Mouse (Mus musculus) heart, adult 11 months (tissue): Measurements from ENCODE around the gene Tmem239.

Experiments
- DNase-seq: peaks from one replicate; pipeline ENCODE4 v3.0.0; 2022

The Tmem239 gene

DNA sequence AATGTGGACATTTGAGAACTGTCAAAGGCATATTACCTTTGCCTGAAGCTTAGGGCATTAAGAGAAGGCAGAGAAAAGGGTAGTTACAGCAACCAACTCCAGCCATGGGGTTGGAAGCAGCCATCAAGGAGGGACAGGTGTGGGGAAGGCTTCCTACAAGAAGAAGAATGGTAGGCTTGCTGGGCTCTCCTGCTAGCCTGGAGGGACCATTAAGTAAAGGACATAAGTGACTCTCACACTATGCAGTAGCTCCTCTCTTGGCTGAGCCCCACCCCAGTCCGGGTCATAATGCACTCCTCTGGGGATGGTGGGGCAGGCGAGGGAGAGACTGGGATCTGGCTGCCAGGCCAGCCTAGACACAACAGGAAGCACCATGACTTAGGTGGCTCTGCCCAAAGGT, at the start of gene Tmem239:
Tmem239 (plus strand) TSS at position 301 of the 400 bp plus-strand sequence.
- DNase-seq, result no peak

DNA sequence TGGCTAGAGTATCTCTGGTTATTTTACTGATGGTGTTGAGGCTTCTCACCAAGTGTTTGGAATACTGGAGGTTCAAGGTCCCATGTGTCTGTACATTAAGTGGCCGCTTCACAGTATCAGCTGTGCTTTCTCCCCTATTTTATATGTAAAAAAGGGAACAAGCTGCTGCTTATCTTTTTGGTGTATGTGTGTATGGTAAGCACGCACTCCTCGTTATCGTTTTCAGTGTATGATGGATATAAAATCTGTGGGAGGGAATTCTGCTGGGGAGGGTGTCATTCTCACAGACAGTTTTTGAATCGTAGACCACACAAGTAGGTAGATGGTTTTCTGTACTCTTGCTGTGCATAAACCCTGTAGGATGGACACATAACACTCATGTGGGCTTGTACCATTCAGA, 48.7 kb upstream of the Tmem239 start:
- DNase-seq, result no peak

DNA sequence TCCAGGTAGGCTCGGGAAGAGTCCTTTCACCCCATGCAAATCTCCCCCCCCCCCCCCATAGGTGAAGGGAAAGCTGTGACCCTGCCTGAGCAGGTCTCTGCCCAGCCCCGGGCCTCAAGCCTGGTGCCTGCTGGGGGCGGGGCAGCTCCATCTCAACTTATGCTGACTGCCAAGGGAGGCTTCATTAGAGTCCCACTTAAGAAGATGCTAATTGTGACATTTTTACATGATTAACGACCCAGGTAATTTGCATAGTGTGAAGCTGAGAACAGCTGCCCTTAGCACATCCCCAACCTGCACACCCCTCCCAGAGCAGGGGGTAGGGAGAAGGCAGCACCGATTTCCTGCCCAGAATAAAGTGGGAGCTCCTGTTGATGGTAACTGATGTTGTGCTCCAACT, 47.4 kb upstream of the Tmem239 start:
- DNase-seq, result peak; percentile 58

DNA sequence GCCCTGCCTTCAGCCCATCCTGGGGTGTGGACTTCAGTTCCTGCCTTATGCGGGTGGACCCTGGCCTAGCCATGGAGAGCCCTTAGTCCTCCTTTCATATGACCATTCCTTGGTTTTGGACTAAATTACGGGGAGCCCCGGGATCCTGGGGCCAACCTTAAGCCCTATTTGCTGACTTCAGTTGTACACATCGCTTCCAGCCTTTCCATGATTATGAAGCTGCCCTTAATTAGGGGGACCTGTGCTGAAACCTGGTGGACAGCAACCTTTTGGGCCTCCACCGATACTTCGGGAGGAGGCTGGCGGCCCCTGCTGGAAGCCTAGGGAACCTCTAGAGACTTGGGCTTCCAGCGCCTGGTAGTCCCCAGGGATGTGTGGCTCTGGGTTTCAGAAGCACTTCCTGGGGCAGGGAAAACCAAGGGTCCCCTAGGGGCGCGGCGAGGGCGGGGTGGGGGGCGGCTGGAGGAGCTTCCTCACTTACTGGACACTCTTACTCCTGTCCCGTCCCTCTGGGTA, 43.7 kb upstream of the Tmem239 start:
- peak; percentile 60 for DNase-seq

DNA sequence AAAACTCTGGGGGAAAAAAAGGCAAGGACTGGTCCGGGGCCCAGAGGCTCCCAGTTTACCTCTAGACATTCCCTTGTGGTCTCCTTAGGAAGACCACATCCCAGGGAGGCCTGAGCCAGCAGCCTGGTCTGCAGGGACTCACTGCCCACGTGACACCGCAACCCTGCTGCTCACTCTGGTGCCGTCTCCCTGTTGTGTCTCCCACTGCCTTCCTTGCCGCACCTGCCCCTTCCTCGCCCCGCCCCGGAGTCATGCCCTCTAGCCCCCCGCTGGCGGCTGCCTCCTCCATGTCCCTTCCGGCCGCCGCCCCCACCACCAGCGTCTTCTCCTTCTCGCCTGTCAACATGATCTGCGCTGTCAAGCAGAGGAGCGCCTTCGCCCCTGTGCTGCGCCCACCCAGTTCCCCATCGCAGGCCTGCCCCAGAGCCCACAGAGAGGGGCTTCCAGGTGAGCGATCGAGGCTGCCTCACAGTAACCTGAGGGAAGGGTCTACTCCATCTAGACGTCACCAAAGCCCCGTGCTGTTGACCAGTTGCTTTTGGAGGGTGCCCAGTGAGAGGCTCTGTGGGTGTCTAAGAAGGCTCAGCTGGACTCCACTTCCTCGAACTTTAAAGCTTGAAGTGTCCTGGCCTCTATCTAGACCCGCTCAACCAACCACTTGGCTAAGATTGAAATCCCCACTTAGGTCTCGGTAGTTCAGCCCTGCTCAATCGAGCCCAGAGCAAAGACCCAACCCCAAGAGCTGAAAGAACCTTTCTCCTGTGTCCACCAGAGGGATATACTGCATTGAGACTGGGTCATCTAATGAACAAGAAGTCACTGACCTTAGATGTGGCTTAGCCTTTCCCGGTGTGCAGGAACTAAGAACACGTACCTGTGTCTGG, 40.8 kb upstream of the Tmem239 start:
- DNase-seq, result peak; percentile 80

DNA sequence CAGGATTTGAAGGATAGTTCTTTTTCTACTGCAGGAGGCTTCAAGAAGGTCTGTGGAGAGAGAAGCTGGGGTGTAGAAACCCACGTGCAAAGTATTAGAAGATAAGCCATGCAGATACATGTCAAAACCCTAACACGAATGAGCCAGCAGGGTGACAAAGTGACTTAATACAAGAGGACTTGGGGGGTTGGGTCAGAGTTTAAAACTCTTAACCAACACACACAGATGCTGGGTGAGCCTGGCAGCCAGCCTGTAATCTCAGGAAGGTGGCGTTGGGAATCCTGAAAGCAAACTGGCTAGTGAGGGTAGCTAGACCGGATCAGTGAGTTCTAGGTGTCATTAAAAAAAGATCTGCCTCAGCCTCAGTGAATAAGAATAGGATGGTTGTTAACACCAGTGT, 38.9 kb upstream of the Tmem239 start:
- DNase-seq, result peak; percentile 45

DNA sequence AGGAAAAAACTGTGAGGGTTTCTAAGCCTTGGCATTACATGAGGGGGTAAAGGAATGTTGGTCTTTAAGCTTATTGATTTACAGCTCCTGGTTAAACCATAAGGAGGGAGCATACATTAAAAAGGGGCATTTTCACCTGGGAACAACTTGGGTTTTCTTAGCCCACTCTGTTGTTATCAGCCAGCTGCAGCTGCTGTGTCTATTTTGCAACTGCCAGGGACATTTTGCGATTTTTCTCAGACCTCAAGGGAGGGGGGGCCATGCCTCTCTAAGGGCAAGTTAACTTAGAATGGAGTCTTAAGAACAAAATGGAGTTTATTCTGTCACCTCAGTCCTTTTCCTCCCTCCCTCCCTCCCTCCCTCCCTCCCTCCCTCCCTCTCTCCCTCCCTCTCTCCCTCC, 33.3 kb upstream of the Tmem239 start:
- DNase-seq, result peak; percentile 42

DNA sequence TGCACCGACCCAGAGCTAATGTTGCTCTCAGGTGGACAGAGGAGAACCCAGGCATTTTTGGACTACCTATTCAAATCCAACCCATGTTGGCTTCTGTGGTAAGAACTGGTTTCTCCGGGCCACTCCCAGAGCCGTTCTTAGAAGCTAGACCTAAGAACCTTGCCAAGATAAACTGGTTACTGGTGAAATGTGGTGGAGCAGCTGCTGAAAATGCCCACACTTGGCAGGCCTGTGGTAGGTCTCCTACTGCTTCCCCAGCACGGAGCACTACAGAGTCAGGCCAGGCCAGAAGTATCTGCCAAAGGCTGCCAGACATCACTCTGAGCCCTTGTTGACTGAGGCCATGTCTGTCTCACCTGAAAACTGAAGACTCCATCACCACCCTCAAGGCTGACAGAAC, 31.3 kb upstream of the Tmem239 start:
- peak; percentile 75 for DNase-seq

DNA sequence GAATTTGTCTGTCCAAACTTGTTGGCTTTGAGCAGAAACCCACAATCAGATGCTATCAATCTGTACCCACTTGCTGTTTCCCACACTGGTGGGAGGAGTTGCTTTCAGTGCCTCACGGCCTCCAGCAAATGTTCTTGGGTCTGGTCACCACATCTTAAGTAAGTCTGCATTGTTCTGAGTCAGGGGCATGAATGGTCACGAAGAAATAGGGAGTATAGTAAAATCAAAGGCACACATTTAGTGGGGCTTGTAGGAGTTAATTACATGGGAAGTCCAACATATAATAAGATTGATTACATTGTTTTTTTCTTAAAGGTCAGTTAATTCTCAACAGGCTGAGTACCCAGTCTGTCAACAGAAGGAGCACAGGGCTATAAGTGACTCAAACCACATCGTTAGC, 23.1 kb upstream of the Tmem239 start:
- no peak for DNase-seq

DNA sequence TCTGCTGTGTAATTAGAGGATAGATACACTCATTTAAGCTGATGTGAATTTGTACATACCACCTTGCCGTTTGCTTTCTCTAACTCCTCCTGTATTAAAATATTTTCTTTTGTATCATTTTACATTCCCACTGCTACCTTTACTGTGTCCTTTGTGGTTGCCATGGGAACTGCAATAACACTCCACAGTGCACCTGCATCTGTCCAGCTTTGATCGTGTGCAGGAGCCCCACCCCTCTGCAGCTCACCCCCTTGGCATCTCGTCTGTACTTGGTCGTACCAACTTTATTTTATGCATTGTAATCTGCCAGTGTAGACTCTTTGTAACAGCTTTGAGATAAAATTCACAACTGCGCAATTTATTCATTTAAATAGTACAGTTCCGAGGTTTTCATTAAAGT, 22.4 kb upstream of the Tmem239 start:
- peak; percentile 4 for DNase-seq

DNA sequence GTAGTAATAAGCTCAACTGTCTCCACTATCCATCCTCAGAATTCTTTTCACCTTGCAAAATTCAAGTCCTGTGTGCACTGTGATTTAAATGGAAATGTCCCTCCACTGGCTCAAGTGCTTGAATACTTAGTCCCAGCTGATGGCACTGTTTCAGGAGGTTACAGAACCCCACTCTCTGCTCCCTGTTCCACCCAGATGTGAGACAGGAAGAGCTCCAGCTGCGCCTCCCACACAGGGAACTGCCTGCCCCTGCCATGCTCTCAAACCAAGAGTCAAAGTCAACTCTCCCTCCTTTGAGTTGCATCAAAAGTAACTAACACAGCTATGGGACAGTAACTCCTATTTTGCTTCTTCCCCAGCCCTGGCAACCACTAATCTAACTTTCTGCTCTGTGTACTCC, 20.1 kb upstream of the Tmem239 start:
- peak; percentile 57 for DNase-seq

DNA sequence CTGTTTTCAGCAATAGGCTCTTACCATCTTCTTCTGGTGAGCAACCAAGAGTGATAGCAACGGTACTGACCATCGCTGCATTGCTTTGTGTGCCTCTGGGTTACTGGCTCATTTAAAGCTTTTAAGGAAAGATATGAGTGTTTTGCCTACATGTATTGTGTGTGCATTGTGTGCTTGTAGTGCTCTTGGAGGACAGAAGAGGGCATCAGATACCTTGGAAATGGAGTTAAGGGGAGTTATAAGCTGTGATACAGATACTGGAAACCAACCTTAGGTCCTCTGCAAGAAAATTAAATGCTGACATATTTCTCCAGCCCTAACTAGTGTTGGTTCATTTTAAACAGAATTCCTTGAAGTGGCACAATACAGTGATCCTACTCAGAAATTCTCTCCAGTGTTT, 17.5 kb upstream of the Tmem239 start:
- peak; percentile 4 for DNase-seq

DNA sequence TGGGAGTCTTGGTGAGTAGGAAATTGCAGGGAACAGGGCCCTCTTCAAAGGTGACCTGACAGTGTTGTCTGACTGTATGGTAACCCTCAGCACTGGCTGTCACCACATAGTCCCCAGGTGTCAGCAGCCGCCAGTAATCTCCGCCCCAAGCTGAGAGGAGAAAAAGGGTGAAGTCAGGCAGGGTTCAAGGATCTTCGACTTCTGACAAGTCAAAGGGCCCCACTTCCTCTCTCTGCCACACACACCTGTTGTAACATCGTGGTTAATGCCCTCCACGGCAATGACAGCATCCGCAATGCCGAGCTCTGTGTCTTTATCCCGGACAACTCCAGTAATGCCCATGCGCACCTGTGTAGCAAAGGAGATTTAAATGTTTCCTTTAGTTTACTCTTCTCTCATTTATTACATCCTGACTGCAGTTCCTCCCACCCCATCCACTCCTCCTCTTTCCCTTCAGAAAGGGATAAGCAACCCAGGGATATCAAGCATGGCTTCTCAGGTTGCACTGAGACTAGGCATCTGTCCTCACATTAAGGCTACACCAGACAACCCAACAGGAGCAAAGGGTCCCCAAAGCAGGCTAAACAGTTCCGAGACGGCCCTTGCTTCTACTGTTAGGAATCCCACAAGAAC, 15.2 kb upstream of the Tmem239 start:
- DNase-seq, result peak; percentile 64

DNA sequence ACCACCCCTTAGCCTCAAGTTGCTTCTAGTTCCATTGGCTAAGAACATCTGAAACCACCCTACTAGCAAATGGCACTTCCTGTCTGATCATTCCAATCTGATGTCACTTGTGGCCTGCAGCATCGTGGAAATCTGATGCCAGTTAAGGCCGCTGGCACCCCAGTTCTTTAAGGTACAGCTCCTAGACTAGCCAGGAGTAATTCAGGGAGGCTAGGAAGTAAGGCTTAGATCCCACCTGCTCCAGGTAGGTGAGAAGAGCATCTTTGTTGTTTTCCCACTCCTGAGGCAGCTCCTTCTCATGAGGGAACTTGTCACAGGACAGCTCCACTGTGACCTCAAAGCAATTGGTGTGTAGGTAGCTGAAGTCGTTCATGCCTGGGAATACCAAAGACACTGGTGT, 13.4 kb upstream of the Tmem239 start:
- peak; percentile 72 for DNase-seq

DNA sequence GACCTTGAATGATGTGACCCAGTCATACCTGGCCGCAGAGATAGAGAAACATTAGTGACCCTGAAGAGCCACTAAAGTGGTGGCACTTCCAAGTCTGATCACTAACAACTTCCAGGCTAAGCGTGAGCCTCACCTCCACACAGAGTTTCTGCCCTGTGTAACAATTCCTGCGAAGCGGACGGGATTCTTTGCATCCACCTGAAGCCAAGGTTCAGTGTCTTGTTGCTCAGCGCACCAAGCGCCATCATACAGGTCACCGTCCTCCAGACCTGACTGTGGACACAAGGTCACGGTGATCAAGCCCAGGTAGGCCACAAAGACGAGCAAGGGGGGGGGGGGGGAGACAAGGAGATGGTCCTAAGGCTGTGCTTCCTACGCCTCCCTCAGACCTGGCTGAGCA, 10.6 kb upstream of the Tmem239 start:
- DNase-seq, result peak; percentile 78

DNA sequence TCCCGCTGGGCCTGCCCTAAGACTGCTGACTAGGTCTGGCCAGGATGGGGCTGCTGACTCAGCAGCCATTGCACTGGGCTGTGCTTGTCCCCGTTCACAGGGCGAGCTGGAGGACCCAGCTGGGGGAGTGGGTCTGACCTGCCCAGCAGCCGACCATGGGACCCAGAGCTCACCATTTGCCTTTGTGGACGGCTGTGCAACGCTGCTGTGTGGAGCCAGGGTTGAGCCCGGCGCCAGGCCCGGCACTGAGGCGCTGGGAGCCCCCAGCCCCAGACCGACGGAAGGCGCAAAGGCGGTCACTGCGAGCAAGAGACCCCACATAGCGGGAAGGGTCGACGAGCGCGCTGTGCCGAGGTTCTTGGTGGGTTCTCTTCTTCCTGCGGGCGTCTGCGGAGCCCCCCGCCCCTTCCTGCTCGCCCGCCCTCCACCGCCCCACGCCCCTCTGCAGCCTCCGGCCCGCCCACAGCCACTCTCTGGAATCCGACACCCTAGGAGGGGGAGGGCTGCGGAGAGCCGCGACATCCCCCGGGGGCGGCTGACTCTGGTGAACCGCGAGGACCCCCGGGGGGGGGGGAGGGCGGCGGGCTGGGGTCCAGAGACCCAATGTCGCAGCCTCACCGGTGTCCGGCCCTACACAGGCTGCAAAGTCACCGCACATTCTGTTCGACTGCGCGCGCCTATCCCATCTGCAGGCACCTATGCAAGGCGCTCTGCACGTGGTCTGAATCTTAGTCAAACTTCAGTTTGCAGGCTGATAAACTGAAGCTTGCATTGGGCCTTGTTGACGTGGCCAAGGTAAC, 8.9 kb upstream of the Tmem239 start, which contains the start of gene Cpxm1:
Cpxm1 (minus strand) TSS at position 389 of the 800 bp plus-strand sequence.
- DNase-seq, result peak; percentile 93

DNA sequence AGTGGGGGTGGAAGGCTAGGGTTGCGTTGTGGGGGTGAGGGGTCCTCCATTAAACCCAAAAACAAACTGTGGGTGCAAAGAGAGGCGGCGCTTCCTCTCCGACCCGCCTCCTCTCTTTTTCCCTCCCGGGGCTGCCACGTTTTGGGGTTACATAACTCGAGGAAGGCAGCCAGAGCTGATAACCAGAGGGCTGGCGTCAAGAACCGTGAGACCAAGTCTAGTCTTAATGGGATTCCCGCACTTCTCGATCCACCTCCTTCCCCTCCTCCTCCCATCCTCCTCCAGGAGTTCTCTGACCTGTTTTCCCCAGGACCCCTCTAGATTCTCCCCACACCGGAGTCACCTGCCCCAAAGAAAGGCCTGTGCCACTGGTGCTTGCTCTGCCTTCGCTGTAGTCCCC, 8.2 kb upstream of the Tmem239 start:
- peak; percentile 97 for DNase-seq

DNA sequence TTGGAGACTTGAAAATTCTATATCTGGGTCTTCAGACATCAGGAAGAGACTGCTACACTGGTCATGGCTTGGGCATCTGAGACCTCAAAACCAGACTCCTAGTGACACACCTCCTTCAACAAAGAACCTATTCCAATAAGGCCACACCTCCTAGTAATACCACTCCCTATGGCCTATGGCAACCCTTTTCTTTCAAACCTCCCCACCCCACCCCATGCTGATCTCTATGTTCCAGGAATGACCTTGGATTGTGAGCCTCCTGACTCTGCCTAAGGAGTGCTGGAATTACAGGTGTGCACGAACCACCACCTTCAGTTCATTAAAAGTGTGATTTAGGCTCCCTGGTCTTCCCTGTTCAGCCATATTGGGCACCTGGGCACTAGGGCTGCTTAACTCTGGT, 6.2 kb upstream of the Tmem239 start:
- DNase-seq, result peak; percentile 54

DNA sequence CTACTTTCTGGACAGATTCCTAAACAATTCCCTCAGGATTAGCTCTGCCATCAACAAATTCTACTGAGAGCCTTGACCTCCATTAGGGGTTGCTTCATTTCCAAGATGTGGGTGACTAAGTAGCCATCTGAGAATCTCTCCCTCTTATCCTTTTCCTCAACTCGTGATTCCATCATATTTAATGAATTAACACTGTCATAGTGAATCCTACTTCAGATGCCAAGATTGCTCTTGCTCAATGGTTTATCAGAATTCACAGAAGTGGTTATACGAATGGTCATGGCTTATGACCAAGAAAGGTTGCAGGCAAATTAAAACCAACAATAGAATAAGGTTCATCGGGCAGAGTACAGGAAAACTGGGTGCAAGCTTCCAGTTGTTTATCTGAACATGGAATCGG, 4.4 kb upstream of the Tmem239 start:
- no peak for DNase-seq

DNA sequence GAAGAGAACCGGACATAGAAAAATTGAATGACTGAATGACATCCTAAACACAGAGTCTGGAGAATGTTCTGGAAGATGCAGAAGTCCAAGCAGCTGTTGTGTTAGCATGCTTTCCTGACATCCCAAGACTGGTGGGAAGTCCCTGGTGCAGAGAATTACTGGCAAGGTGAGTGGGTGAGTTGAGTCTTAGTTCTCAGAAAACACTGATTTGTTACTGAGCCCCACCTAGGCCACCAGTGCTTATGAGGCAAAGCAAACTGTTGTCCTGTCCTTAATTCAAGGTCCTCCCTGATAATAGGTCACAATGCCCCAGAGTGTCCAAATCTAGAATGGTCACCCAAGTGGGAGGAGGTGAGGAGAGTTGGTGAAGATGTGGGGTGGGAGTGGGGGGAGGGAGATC, 1.3 kb upstream of the Tmem239 start, which contains the start of the genes Gm28372 and 1700020A23Rik:
Gm28372 (plus strand) TSS at position 301 of the 400 bp plus-strand sequence.
1700020A23Rik (plus strand) TSS at position 321 of the 400 bp plus-strand sequence.
- DNase-seq, result no peak

DNA sequence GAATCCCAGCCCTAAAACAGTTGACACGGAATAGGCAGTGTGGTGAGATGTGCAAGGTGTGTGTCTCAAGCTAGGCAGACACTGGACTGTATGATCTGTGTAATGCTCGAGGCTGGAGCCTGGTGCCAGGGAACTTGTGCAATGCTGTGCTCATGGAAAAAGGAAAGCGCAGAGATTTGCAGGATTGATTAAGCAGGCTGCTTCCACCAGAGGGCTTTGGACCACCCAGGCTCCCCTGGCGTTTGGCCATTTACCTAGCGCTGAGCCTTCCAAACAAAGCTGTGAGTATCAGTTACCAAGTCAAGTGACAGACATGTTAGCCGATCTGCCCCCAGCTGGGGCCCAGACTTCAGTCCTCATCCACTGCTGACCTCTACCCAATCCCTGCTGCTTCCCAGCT, 1.9 kb downstream of the Tmem239 start:
- DNase-seq, result no peak

DNA sequence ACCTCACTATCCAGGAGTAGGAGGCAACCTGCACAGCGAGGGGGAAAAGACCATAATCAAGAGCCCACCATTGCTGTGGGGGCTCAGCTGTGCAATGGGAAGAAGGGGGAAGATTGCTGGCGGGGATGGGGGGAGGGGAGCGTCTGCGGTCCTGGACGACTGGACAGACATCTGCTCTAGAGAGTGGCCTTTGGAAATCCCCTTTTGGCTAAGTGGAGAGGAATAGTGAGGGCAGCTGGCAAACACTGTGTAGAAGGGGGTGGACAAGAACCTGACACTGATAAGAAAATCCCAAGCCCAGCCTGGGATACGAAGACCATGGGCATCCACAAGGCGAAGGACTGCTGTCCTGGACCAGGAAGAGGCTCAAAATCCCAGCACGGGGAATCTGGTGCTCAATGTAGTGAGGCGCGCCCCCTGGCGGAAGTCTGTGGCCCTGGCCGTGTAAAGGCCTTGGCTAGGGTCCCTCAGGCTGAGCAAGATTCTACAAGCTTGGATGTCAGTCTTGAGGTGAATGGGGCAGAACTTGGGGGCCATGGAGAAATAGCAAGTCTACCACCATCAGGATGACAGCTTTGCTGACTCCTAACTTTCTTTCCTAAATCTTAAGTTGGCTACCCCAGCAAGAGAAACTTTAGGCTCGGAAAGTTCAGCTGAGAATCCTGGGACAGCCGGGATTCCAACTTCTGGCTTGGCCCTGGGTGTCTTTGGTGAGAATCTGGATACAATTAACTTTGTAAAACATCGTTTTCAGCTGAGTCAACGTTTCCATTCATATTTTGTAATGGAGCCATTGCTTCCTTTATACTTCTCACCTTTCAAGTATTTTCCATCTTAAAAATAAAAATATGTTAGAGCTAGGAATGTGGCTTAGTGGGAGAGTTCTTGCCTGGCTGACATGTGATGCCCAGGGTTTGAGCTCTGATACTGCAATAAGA, 5.5 kb downstream of the Tmem239 start:
- DNase-seq, result peak; percentile 97
